Mouse (Mus musculus) T-helper 2 cell (primary cell): Measurements from ENCODE around the gene Myadm.
"Not testable (repeated sequence)": the region's sequence is repeated elsewhere in the genome, so short reads cannot be mapped to it uniquely, and the experiment has no call there.

ENCODE experiments used
- in situ Hi-C: fragments of 300-600 bp; cut with MboI, MseI; formaldehyde crosslinking; loops from one replicate; pipeline ENCODE4 v1.15.1; 2025; ENCODE audit warnings: high pct_unique_total_duplicates

Gene Myadm

GRCm38 (mm10) chr7:3288976-3289970 lies at the start of gene Myadm, which contains the start of gene Prkcg:
Gene Myadm (plus strand): TSS chr7:3289080.
Gene Prkcg (plus strand): TSS chr7:3289179.
- in situ Hi-C loops: no loop called here

DNA sequence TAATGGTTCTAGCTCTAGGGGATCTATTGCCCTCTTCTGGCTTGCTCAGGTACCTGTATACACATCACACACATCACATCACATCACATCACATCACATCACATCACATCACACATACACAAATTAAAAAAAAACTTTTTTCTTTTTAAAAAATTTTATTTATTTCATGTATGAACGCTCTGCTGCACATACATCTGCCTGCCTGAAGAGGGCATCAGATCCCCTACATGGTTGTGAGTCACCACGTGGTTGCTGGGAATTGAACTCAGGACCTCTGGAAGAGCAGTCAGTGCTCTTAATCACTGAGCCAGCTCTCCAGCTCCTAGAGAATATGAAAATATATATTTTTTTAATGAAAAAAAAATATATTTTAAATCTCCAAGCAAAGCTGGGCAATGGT lies 49.7 kb upstream of the Myadm start:
- in situ Hi-C loops: no loop called here

- in situ Hi-C loops: no loop called here
These were observed 28.2 kb upstream of the Myadm start for GRCm38 (mm10) chr7:3260701-3261100.

GRCm38 (mm10) chr7:3261446-3261845 lies 27.4 kb upstream of the Myadm start:
- in situ Hi-C loops: no loop called here

DNA sequence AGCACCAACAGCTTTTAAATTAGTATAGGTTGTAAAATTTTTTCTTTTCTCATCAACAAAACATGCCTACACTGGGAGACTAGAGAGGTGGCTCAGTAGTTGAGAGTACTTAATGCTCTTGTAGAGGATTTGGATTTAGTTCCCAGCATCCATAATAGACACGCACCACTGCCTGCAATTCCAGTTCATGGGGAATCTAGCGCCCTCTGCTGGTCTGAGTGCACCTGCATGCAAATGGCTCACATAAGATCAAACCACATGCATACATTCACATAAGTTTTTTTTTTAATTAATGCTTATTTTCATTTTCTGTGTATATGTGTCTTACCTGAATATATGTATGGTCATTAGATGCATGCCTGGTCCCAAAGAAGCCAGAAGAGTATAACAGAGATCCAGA lies 26.1 kb upstream of the Myadm start:
- in situ Hi-C loops: no loop called here

- in situ Hi-C loops: no loop called here
These were observed 24.4 kb upstream of the Myadm start for GRCm38 (mm10) chr7:3264390-3265022.

DNA sequence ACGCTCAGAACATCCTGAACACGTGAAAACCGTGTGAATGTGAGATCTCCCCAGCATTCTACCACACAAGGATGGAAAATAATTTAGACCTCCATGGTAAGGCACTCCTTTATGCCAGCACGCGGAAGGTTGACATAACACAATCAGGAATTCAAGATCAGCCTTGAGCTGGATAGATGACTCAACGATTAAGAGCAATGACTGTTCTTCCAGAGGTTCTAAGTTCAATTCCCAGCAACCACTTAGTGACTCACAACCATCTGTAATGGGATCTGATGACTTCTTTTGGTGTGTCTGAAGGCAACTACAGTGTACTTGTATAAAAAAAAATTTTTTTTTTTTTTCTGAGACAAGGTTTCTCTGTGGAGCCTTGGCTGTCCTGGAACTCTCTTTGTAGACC lies 23.6 kb upstream of the Myadm start:
- in situ Hi-C loops: no loop called here

GRCm38 (mm10) chr7:3267261-3267660 lies 21.6 kb upstream of the Myadm start:
- in situ Hi-C loops: no loop called here

DNA sequence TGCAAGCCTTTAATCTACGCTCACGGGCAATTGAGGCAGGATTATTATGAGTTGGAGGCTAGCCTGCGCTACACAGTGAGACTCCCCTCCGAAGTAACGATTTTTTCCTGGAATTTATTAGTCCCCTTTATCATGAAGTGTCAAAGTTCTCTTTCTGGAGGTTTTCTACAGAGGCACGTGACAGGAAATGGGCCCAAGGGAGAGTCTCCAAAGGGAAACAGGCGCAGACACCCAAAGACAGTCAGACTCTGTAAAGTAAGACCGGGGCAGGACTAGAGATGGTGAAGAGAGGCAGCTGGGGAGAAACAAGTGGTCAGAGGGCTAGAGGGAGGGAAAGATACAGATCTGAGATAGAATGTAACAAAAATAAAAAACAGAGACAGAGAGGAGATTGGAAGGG lies 21.0 kb upstream of the Myadm start:
- in situ Hi-C loops: no loop called here

DNA sequence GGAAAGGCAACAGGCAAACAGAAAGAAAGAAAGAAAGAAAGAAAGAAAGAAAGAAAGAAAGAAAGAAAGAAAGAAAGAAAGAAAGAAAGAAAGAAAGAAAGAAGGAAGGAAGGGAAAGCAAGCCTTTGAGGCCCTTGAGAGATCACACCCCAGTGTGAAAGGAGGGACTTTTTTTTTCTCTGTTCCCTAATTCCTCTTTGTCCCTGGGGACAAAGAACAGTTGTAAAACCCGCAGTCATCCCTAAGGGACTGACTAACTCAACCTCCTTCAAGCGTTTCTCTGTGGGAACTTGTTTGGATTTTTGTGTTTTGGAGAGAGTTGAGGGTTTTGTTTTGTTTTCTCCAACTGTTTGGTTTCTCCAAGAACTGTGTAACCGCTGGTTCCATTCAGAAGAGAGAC lies 20.6 kb upstream of the Myadm start:
- in situ Hi-C loops: no loop called here

- in situ Hi-C loops: no loop called here
These were observed 16.7 kb upstream of the Myadm start for GRCm38 (mm10) chr7:3272206-3272605.

GRCm38 (mm10) chr7:3275455-3276170 lies 13.3 kb upstream of the Myadm start:
- in situ Hi-C loops: no loop called here

DNA sequence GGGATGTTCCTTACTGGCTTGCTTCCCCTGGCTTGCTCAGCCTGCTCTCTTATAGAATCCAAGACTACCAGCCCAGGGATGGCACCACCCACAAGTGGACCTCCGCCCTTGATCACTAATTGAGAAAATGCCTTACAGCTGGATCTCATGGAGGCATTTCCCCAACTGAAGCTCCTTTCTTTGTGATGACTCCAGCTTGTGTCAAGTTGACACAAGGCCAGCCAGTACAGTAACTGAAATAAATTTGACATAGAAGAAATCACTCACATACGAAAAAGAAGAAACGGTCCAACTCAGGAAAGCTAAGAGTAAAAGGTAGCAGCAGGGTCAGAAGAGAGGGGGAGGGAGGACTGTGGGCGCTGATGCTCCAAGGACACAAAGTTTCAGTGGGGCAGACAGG lies 12.1 kb upstream of the Myadm start:
- in situ Hi-C loops: not testable (repeated sequence)

DNA sequence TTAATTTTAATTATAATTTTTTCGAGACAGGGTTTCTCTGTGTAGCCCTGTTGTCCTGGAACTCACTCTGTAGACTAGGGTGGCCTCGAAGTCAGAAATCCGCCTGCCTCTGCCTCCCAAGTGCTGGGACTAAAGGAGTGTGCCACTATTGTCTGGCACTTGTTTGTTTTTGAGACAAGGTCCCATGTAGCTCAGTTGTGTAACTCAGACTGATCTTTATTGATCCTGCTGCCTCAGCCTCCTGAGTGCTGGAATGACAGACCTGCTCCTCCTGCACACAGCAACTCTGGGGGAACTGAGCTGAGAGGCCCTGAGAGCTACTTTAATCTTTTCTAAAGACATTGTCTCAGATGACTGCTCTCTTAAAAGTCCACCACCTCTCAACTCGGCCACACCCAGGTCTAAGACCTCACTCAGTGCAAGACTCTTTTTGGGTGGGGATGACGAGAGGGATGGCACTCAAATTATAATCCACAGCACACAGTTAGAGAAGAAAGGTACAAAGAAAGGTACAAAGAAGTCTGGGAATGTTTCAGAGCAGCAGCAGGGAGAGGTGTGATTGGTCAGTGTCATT lies 8.7 kb upstream of the Myadm start:
- in situ Hi-C loops: no loop called here

- in situ Hi-C loops: no loop called here
These were observed 8.2 kb upstream of the Myadm start for GRCm38 (mm10) chr7:3280654-3281153.

GRCm38 (mm10) chr7:3281741-3282140 lies 7.1 kb upstream of the Myadm start:
- in situ Hi-C loops: no loop called here

GRCm38 (mm10) chr7:3283081-3283875 lies 5.6 kb upstream of the Myadm start:
- in situ Hi-C loops: no loop called here

- in situ Hi-C loops: no loop called here
These were observed 4.3 kb upstream of the Myadm start for GRCm38 (mm10) chr7:3284604-3285003.

DNA sequence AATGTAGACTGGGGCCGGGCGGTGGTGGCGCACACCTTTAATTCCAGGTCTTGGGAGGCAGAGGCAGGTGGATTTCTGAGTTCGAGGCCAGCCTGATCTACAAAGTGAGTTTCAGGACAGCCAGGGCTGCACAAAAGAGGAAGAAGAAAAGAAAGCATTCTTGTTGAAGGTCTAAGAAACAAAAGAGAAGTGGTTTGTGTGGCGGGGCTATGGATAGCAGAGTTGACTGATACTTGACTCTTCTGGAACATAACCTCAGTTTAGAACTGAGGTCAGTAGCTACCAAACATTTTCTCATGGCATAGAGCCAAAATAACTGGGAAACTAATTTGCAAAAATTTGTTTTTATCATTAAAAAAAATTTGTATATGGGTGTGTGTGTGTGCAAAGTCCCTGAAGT lies 2.8 kb upstream of the Myadm start:
- in situ Hi-C loops: no loop called here

GRCm38 (mm10) chr7:3287186-3287585 lies 1.7 kb upstream of the Myadm start:
- in situ Hi-C loops: no loop called here
